Mouse (Mus musculus): ENCODE measurements at regions not wholly inside any gene's neighbourhood (a gene's known extent, or its start where the extent isn't known, plus 50 kb on each side); places are given as distances from the start of the nearest gene placed in this dataset.

DNA sequence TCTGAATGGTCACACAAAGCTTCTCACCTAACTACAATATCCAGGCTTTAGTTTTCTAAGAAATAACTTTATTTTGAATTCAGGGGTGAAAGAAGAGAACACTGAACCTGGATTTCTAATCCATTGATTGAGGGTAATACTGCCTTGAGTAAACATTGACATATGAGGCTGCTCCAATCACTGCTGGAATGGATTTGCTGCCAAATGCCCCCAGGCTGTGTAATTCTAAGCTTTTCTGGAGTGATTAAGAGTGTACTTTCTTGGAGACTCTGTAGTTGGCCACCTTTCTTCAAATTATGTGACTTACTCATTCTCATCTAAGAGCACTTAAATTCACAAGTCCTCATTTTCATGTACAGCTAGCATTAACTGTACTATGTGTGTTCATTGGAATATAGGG, 1331.5 kb upstream of the Nudt12 start:
- TF ChIP-seq CTCF (IDR thresholded peaks at IDR 0.05; ENCODE audit: low read depth, low read length) = no peak
- TF ChIP-seq POLR2A (IDR thresholded peaks at IDR 0.05; ENCODE audit: extremely low read depth, insufficient read depth, low read length) = no peak
